Mouse (Mus musculus) brain, adult 2 months (tissue): ENCODE measurements around the gene Anxa11.
"Not testable (repeated sequence)": the region's sequence is repeated elsewhere in the genome, so short reads cannot be mapped to it uniquely, and the experiment has no call there.

Experiments used
- DNase-seq: peaks from one replicate; pipeline ENCODE4 v3.0.0; 2011; ENCODE audit warnings: low read depth, low spot score

Anxa11 gene

DNA sequence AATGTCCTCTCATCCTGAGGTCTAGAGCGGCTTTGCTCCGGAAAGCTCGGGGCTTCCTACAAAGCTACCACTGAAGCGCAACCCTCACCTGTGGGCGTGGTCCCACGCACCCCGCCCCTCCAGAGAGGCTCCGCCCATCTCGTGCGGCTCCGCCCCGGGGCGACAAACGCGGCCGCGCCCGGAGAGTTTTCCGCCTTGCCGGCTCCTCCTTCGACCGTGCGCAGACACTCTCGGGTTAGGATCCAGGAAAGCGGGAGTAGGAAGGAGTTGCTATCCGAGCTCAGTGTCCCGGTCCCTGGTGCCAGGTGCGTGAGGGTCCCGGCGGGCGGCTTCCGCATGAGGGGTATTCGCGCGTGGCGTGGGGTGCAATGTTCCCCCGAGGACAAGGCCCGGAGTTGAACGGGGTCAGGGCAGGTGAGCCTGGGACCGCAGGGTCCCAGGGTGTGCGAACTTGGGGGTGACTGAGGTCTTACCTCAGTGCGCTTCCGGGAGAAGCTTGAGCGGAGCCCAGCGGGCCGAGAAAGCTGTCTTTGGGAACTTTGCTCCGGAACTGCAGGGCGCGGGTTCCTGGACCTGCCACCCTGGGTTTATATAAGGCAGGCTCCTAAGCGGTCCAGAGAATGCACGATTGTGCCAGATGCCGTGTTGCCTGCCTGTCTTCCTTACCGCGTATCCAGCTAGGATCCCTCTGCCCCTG lies at the start of gene Anxa11:
Gene Anxa11, plus strand, starts transcription at position 166 of the 697 bp plus-strand sequence.
- peak; percentile 73 for DNase-seq

DNA sequence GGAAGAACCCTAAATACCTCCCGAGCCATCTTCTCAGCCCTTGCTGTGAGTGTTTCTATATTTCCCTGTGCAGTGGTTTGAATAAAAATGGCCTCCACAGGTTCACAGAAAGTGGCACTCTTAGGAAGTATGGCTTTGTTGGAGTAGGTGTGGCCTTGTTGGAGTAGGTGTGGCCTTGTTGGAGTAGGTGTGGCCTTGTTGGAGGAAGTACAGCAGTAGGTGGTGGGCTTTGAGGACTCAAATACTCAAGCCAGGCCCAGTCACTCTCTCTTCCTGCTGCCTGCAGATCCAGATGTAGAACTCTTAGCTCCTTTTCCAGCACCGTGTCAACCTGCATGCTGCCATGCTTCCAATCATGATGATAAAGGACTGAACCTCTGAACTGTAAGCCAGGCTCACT lies 47.6 kb upstream of the Anxa11 start:
- no peak for DNase-seq

DNA sequence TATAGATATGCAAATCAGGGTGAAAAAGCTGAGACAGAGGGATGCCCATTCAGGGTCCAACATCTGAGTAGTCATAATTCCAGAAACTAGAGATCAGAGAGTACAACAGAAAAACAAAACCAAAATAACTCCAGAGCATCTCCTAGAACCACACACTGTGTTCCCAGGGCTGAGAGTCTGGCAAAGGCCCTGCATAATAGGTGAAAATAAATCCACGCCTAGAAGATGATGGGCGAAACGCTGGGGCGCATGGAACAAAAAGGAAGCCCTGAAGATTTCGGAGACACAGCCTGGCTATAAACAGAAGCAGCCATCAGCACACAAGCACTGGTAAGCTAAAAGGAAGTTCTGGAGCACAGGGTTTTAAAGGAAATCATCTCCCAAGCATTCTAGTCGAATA lies 46.9 kb upstream of the Anxa11 start:
- DNase-seq, result peak; percentile 38

DNA sequence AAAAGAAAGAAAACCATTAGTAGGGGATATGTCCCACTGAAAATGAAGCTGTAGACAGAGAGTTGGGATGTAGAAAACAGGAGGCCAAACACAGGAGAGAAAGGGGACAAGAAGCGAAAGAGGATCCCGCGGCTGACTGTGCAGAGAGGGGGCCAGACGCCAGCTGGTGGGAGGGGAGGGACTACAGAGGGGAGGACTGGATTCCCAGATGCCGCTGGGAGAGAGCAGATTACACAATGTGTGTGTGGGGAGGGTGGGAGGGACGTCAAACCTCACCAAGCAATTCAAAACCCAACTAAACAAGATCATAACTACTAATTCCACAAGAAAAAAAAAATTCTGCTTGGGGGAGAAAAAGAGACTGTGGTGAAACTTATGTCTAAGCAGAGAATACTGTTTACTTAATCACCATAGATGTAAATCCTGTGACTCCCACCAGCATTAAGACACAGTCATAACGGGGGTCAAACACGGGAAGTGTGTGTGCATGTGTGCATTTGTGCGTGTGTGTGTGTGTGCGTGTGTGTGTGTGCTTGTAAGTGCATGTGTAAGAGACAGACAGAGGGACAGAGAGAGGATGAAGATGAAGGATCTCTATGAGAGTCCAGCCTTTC lies 46.3 kb upstream of the Anxa11 start:
- peak; percentile 77 for DNase-seq

DNA sequence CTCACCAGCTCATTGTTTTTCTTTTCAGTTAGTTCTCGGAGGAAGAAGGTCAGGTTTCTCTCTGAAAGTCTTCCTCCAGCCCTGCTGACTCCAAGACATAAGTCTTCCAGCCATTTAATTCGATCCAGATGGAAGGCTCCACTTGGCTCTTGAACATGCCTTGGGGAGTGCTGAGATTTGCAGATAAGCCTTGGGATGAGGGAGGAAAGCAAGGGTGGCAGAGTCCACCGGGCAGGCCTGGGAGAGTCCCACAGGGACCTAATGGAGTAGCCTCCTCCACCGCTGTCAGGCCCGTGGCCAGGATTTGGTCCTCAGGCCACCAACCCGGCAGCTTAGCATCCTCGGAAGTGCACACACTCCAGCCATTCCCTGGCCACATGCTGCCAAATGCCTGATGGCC lies 45.3 kb upstream of the Anxa11 start:
- DNase-seq, result no peak

DNA sequence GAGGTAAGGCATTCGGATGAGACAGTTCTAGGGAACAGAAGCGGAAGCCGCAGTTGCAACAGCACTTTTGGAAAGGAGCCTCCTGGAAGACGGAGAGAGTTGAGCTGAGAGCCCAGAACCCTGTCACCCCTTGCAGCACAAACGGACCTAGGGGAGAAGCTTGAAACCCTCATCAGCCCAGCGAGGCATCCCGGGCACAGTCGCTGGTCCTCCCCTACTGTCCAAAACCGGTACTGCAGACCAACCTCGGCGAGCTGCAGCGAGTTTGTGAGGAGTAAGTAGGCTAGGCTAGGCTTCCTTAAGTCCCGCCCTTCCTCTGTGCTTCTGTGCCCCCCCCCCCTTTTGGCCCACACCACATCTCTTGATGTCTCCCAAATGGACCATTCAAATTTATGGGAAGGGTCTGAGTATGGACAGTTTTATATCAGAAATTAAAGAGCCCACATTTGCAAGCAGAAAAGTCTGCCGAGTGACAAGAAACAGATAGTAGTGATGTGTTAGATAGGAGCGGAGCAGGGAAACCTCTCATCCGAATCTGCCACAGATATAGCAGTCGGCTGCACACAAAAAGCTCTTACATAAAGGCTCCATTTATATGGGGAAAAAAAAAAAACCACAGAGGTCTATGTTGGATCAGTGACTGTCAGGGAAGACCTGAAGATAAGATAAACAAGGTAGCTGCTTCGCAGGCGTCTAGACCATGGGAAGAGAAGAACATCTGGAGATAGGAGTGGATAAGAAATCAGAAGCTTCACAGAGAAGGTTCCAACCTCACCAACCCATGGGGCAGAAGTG lies 41.6 kb upstream of the Anxa11 start:
- peak; percentile 89 for DNase-seq

DNA sequence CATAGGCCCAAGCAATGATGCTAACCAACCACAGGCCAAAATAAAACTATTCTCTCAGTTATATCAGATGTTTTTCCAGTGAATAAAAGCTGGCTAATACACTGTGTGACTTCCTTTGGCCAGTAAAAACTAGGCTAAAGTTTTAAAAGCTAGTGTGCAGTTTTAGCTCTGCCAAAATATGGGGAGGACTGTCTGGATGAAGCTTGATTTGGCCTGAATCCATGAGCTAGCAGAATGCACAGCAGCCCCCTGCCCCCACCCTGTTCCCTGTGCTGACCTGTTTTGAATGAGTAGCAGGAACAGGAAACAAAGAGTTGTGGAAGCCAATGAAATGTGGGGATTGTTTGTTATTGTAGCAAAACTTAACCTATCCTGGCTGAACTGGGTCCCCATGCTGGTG lies 39.4 kb upstream of the Anxa11 start:
- no peak for DNase-seq

DNA sequence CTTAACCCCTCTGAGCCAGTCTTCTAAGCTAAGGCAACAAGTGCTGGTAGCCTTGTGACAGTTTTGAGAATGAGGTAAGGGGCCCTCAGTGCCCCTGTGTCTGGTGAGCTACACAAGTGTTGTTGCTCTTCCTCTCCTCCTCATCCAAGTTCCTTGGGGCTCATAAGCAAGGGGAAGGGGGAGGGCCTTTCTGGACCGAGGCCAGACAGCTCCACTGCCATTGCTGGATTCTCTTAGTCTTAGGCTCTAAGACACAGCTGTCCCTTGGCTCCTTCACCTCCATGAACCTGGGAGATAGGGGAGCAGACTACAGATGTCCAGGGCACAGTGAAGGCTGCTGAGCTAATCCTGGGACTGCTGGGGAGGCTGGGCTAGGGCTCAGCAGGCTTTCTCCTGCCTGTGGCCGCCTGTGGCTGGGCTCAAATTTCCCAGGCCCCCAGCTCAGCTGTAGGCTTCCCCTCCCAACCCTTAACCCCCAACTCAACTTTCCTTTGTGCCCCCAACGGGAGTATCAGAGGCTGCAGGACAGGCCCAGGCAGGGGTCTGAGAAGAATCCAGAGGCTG lies 38.6 kb upstream of the Anxa11 start:
- no peak for DNase-seq

DNA sequence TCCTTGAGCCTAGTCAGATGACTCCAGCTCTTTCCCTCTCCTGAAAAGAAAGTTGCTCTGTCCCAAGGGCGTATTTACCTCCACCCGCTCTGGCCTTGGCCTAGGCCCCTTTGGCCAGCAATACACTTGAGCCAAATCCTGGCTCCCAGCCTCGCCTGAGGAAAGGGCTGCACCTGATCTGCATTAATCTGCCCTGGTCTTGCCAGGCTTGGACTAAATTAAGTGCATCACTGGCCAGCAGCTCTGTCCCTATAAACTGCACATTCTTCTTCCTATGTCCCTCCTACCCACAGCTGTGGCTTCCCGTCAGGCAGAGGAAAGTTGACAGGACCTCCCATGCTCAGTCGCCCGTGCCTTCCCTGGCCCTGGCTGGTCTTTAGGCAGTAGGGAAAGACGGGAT lies 36.1 kb upstream of the Anxa11 start:
- DNase-seq, result peak; percentile 26

DNA sequence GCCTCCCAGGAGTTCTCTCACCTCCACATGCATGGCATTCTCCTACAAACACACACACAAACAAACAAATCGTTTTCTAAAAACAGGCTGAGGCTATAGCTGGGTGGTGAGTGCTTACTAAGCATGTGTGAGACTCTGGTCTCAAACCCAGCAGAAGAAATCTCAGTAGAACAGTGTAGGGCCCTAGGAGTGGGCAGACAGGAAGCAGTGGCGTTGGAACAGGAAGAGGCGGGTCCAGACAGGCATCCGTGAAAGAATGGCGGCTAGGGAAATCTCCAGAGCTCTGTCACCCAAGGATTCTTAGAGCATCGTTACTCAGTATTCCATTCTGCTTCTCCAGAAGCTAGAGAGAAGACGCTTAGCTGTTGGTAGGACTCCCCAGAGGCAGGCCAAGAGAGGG lies 35.4 kb upstream of the Anxa11 start:
- no peak for DNase-seq

DNA sequence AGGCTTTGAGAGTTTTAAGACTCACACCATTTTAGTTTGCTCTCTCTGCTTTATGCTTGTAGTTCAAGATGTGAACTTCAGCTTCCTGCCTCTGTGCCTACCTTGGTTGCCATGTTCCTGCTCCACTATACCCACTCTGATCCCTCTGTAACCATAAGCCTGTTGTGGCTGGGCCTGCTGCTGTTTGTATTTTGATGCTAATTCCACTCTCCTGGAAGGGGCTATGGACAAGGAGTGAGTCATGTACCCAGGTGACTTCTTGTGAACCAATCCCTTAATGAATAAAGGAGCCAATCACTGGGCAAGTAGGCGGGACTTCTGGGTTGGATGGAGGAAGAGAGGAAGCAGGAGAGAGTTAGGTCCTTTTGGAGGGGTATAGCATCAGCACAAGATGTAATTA lies 30.9 kb upstream of the Anxa11 start:
- DNase-seq, result not testable (repeated sequence)

DNA sequence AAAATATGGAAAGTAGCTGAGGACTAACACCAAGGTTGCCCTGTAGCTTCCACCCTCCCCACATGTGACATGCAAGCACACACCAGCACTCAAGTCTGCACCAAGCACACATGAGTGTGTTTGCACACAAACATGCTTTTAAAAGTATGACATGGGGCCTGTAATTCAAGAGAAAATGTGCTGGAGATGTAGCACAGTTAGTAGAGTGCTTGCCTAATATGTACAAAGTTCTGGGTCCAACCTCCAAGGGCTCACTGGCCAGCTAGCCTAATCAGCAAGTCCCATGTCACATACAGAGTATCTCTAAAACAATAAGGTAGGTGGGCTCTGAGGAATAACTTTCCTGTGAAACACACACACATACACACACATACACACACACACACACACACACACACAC lies 27.8 kb upstream of the Anxa11 start:
- DNase-seq, result no peak

DNA sequence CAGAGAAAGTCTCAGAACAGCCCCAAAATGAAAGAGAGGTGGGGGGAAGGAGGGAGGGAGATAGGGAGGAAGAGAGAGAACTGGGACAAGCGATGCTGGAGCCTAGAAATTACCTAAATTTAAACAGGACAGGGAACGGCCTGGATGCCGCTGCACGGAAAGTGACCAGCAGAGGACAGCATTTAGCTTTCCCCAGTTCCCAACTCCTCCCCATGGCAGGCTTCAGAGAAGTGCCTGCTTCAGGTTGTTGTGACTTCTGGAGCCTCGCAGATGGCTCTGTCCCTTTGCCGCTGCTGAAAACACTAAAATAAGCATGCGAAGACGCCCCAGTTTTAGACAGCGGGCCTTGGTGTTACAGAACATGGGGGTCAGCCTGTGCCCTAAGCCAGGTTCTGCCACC lies 25.5 kb upstream of the Anxa11 start:
- peak; percentile 91 for DNase-seq

DNA sequence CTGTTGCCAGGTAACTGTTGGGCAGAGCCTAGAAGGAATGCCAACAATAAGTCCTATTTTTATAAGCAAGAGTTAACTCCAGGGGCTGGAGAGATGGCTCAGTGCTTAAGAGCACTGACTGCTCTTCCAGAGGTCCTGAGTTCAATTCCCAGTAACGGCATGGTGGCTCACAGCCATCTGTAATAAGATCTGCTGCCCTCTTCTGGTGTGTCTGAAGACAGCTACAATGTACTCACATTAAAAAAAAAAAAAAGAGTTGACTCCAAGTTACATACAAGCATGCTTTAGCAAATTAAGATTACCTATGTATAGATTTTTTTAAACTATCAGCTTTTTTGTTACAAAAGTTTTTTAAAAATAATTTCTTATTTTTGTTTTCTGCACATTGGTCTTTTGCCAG lies 19.4 kb upstream of the Anxa11 start:
- DNase-seq, result no peak

DNA sequence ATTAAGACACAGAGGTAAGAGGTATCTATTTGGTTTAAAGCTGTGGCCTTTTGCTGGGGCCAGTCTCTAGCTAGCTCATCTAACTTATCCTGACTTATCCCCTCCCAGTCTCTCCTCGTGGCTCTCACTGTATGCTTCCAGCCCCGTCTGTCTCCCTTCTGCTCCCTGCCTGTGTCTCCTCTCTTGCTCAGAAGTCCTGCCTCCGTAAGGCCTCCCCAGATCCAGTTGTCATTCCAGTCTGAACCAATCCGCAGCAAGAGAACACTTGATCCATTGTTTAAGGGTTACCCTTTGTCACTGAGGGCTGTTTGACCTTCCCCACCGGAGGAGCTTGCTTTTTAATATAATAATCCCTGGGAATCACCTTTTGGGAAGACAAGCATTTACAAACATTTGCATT lies 17.0 kb upstream of the Anxa11 start:
- DNase-seq, result no peak

DNA sequence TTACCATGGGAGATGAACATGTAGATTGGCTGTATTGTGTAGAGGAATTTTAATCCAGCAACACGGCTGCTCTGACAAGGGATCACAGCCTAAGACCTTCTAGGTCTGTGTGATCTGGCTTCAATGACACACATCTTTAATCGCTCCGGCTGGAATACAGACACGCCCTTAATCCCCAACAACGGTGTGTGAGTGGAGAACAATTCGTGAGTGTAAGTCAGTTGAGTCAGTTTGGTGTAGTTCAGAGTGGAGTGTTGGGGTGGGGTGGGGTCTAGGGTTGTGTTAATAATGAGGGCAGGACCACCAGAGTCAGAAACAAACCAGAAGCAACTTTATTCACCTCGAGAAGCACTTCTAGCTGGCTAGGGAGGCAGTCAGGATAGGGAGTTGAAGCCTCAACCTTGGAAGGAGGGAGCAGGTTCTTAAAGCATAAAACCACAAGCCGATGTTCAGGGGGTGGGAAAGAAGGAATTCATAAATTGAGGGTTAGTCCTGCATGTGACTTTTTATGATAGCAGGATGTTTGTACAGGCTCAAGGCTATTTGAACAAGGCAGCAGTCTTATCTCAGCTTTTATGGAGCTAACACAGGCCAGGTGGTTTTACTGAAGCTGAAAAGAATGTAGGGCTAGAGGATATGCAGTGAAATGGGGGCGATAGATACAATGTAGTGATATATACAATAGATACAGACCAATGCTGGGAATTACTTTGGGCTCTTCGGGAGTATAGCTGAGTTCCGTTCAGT lies 15.9 kb upstream of the Anxa11 start:
- DNase-seq, result no peak

DNA sequence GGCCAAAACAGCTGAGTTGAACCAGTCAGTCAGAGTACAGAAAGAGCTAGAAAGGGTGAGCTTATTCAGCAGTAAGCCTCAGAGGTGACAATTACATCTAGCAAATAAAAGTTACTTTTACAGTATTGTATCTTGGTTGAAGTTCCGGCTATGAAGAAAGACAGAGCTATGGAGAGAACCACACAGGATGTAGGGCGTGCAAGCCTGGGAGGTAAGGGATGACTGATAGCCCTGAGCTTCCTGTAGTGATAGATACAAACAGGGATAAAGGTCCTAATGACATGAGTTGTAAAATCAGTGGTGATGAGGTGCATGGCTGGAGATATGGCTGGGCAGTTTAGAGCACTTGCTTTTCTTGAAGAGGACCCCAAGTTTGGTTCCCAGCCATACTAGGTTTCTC lies 15.1 kb upstream of the Anxa11 start:
- no peak for DNase-seq

DNA sequence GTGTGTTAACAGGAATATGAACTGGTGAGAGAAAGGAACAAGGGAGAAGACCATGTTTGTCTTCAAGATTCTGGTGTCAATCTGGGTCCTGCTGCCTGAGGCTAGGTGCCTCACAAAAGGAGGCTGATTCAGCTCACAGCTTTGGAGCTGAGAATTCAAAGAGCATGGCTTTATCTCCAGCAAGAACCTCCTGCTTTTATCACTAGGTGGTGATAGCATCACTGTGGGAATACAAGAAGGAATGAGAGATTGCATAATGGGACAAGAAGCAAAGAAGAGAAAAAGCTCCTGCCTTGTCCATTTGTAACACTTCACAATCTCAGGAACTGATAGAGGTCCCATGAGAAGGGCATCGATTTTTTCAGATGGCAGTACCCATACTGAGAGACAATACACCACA lies 10.6 kb upstream of the Anxa11 start:
- peak; percentile 69 for DNase-seq

DNA sequence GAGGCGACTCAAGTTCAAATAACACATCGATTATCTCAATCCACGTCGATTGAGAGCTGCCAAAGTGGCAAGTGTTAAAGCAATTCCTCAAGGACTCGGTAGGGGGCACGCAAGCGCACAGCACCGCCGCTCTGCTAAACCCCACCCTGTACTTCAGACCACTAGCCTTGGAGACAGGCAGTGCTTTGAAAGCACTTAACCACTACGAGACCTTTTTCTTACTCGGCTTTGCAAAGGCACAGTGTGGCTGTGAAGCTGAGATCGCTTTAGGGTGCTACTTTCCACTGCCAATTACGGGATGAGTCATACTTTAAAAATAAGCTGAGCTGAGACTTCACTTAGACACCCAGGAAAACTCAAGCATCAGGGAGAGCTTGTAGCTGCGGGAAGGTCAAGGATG lies 9.7 kb upstream of the Anxa11 start:
- DNase-seq, result peak; percentile 94

DNA sequence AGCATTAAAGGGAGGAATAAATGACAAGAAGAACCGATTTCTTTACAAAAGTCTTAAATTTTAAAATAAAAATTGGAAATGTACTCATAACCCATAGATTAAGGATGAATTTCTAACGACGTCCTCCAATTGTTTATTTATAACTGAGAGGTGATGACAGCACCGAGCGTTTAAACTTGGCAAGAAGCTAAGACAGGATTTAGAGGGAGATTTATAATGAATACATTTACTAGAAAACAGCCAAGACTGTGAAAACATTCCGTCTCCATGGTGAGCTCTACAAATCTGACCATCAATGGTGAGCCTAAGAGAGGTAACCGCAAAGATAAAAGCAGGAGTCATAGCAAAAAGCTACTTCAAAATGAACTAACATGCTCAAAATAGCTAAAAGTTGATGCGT lies 3.5 kb upstream of the Anxa11 start:
- peak; percentile 32 for DNase-seq

DNA sequence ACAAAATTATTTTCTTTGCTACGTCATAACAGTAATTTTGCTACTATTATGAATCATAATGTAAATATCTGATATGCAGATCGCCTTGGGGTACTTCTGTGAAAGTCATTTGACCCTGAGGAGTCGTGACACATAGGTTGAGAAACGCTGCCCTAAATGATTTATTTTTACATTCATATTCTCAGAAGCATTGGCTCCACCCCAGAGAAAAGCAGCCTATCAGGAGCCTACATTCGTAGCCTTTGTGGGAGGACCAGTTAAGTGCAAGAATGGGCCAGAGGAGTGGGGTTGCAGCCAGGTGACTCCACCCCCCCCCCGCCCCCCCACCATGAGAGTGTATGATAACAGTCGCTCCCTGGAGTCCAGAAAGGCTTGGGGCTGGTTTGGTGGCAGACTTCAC lies 2.2 kb upstream of the Anxa11 start:
- no peak for DNase-seq

DNA sequence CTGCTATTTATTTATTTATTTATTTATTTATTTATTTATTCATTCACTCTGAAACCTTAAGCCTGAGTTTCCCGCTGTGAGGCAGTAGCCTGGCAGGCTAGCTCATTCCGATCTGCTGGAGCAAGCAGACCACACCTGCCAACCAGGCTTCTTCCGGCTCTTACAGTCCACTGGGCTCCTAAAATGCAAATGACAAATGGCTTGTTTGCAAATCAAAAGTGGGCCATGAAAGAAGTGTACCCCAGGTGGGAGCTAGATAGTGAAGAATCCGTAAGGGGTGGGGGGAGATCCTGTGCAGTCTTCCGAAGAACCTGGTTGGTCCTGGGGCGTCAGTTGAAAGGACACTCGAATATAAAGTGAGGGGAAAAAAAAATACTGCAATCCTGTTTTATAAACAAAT lies 995 bp upstream of the Anxa11 start:
- DNase-seq, result no peak
